In genomic region chr1:90998891-90999611, GRCm38 (mm10) we compare ENCODE assay signal across 7 mouse cellular contexts. TPM values are rescaled to one million over a fixed set of nuclear protein-coding genes. Genes with fewer than 3 reads are reported as not detected.
DNase-seq lines count a peak whose midpoint lies in the region; ATAC-seq and TF ChIP-seq lines count a peak whose summit lies in the region.

No protein-coding gene starts in this region.

- H3K27ac ChIP-seq in testis, adult 2 months (ENCODE audit: control insufficient read depth, insufficient read depth, low read depth, low read length): no peak overlapping the region
- H3K27ac ChIP-seq in embryonic facial prominence, embryonic 10.5 days (replicated peaks): peak overlapping the region; percentile 88
- peak overlapping the region; percentile 78 for H3K27ac ChIP-seq in hindbrain, embryonic 13.5 days
- peak overlapping the region; percentile 90 for H3K27ac ChIP-seq in midbrain, embryonic 10.5 days (replicated peaks)

- peak overlapping the region; percentile 87 for H3K9ac ChIP-seq in hindbrain, embryonic 13.5 days

- H3K4me3 ChIP-seq in testis, adult 2 months (ENCODE audit: control insufficient read depth, low read depth, low read length): peak overlapping the region; percentile 89
- H3K4me3 ChIP-seq in embryonic facial prominence, embryonic 10.5 days: peak overlapping the region; percentile 70
- peak overlapping the region; percentile 83 for H3K4me3 ChIP-seq in hindbrain, embryonic 13.5 days
- H3K4me3 ChIP-seq in midbrain, embryonic 10.5 days: peak overlapping the region; percentile 85

- TF ChIP-seq POLR2A in testis, adult 2 months (IDR thresholded peaks at IDR 0.05; ENCODE audit: control insufficient read depth, low read depth, low read length): no peak

- peak overlapping the region; percentile 85 for H3K4me2 ChIP-seq in hindbrain, embryonic 13.5 days

- TF ChIP-seq CTCF in testis, adult 2 months (IDR thresholded peaks at IDR 0.05; ENCODE audit: control insufficient read depth, insufficient read depth, insufficient replicate concordance, low read depth, low read length): no peak

- ATAC-seq in hindbrain, embryonic 13.5 days (ENCODE audit: low FRiP score): peak; percentile 70

- no peaks in the 10 kb centered on the region; the same call in 1 of the 2 replicates for H3K27me3 ChIP-seq in testis, adult 2 months (ENCODE audit: control insufficient read depth, insufficient read depth, low read length)
- peaks cover 22% of the 10 kb centered on the region for H3K27me3 ChIP-seq in embryonic facial prominence, embryonic 10.5 days (replicated peaks; ENCODE audit: low read depth, poor library complexity, severe bottlenecking)
- H3K27me3 ChIP-seq in hindbrain, embryonic 13.5 days: no peaks in the 10 kb centered on the region
- peaks cover 22% of the 10 kb centered on the region for H3K27me3 ChIP-seq in midbrain, embryonic 10.5 days (ENCODE audit: low read depth, poor library complexity, severe bottlenecking)

- no peaks in the 10 kb centered on the region for H3K36me3 ChIP-seq in testis, adult 2 months (ENCODE audit: control insufficient read depth, insufficient read depth, low read length)
- H3K36me3 ChIP-seq in embryonic facial prominence, embryonic 10.5 days (replicated peaks): peaks cover 3% of the 10 kb centered on the region; the same call in 1 of the 2 replicates
- no peaks in the 10 kb centered on the region for H3K36me3 ChIP-seq in hindbrain, embryonic 13.5 days
- no peaks in the 10 kb centered on the region for H3K36me3 ChIP-seq in midbrain, embryonic 10.5 days

- 4% methylated on average over 41 of the region's 41 CpGs for WGBS in embryonic facial prominence, embryonic 10.5 days
- WGBS in hindbrain, embryonic 13.5 days: 2% methylated on average over 36 of the region's 41 CpGs
- WGBS in midbrain, embryonic 10.5 days: 3% methylated on average over 41 of the region's 41 CpGs

- no peak for DNase-seq in testis, postnatal 14 days (ENCODE audit: low spot score)
- DNase-seq in embryonic facial prominence, embryonic 10.5 days (ENCODE audit: low spot score): peak; percentile 60
- DNase-seq in midbrain, embryonic 10.5 days (ENCODE audit: low spot score): peak; percentile 50
- no peak for DNase-seq in ovary, postnatal 36 days (ENCODE audit: low spot score)
- no peak for DNase-seq in kidney, adult 8-10 months

- peaks cover 4% of the 10 kb centered on the region for H3K9me3 ChIP-seq in embryonic facial prominence, embryonic 10.5 days
- H3K9me3 ChIP-seq in hindbrain, embryonic 13.5 days: no peaks in the 10 kb centered on the region
- H3K9me3 ChIP-seq in midbrain, embryonic 10.5 days (replicated peaks): peaks cover 4% of the 10 kb centered on the region; the same call in 1 of the 2 replicates

- peaks cover 16% of the 10 kb centered on the region for H3K4me1 ChIP-seq in testis, adult 2 months (ENCODE audit: control insufficient read depth, insufficient read depth, low read length)
- H3K4me1 ChIP-seq in embryonic facial prominence, embryonic 10.5 days: peaks cover 34% of the 10 kb centered on the region
- H3K4me1 ChIP-seq in hindbrain, embryonic 13.5 days (replicated peaks): peaks cover 32% of the 10 kb centered on the region
- peaks cover 31% of the 10 kb centered on the region for H3K4me1 ChIP-seq in midbrain, embryonic 10.5 days

RNA-seq across cellular contexts. Expression of gene Lrrfip1, which starts 0.5 kb away (rescaled TPM):
- 0.63 and 1.3 TPM in 2 replicates for polyA plus RNA-seq in testis, adult 2 months (2012; rRNA removed)
- 22.5 and 25.7 TPM in 2 replicates for polyA plus RNA-seq in embryonic facial prominence, embryonic 10.5 days (2016; fragmentation: Nextera tagmentation; extraction: Ambion mirVana)
- 35.5 and 39.1 TPM in 2 replicates for polyA plus RNA-seq in hindbrain, embryonic 13.5 days (2015; fragmentation: Nextera tagmentation; extraction: Ambion mirVana)
- polyA plus RNA-seq in midbrain, embryonic 10.5 days (2016; fragmentation: Nextera tagmentation; extraction: Ambion mirVana): 19.8 and 22.2 TPM in 2 replicates

RNA-seq across cellular contexts. Expression of gene Rab17, which starts 29.6 kb away (rescaled TPM):
- polyA plus RNA-seq in testis, adult 2 months (2012; rRNA removed): 0.12 and 1.2 TPM in 2 replicates
- 0.39 and 0.44 TPM in 2 replicates for polyA plus RNA-seq in embryonic facial prominence, embryonic 10.5 days (2016; fragmentation: Nextera tagmentation; extraction: Ambion mirVana)
- 0.25 and 0.55 TPM in 2 replicates for polyA plus RNA-seq in hindbrain, embryonic 13.5 days (2015; fragmentation: Nextera tagmentation; extraction: Ambion mirVana)
- polyA plus RNA-seq in midbrain, embryonic 10.5 days (2016; fragmentation: Nextera tagmentation; extraction: Ambion mirVana): not detected in 2 replicates

RNA-seq across cellular contexts. Expression of gene Prlh, which starts 46.1 kb away (rescaled TPM):
- polyA plus RNA-seq in testis, adult 2 months (2012; rRNA removed): not detected in 2 replicates
- not detected in 2 replicates for polyA plus RNA-seq in embryonic facial prominence, embryonic 10.5 days (2016; fragmentation: Nextera tagmentation; extraction: Ambion mirVana)
- polyA plus RNA-seq in hindbrain, embryonic 13.5 days (2015; fragmentation: Nextera tagmentation; extraction: Ambion mirVana): not detected in 2 replicates
- polyA plus RNA-seq in midbrain, embryonic 10.5 days (2016; fragmentation: Nextera tagmentation; extraction: Ambion mirVana): not detected in 2 replicates

Comparison
In these comparisons a context has a peak if more than half of its experiments do, and no peak if none do; other contexts are left out.
1. DNase-seq: peak in embryonic facial prominence, embryonic 10.5 days (single experiment) and midbrain, embryonic 10.5 days (single experiment); none in testis, postnatal 14 days (single experiment), ovary, postnatal 36 days (single experiment) and kidney, adult 8-10 months (0 of 2).
2. Peak in every context shown above with its lines, with median percentiles within 50 percentile points of each other: H3K4me3 ChIP-seq.